Mouse (Mus musculus): ENCODE measurements around the gene Pyroxd1. TPM values are rescaled to one million over a fixed set of nuclear protein-coding genes. Genes with fewer than 3 reads are reported as not detected.
"Not testable (repeated sequence)": the region's sequence is repeated elsewhere in the genome, so short reads cannot be mapped to it uniquely, and the experiment has no call there.

The Pyroxd1 gene
- total and polyA plus RNA-seq, 3 experiments: 2.3 to 18.8 (median 14.9) TPM

DNA sequence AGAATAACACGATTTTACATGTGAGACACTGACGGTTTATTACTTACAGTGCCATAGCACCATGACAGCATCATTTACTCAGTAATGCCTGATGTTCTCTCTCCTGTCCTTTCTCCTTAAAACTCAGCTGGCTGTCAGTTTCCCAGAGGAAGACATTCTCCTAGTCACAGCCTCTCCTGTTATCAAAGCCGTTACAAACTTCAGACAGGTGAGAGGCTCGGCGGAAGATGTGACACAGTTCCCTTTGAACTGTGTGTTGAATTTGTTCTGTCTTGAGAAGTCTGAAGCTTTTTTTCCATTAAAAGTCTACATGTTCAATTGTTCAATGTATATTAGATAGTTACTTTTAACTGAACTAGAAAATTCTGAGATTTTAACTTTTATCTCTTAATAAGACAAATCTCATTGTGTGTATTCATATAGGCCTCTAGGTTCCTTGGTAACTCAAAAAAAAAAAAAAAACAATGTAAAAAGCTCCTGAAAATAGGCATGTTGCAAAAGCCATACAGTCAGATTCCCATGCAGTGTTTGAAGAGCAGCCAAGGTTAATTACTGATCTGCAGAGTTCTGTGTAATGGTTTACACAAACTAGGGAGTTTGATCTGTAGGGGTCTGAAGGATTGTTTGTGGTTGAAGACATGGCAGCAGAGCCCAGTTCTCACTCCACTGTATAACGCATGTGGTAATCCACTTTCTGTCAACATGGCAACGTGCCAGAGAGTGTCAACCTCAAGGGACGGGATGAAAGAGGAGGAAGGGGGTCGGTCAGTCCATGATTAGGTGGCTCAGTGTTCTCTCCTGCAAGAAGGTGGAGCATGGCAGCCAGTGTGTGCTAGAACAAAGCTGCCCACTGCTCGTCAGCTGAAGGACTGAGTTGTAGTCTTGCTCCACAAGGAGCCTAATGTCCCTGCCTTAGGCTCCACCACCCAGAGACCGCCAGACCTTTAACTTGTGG is 2.3 kb downstream of the Pyroxd1 start:
- peaks cover 21% of the 10 kb centered on the region for H3K4me1 ChIP-seq (ENCODE audit: insufficient read depth, low read depth, low read length)
- H3K27me3 ChIP-seq (ENCODE audit: insufficient read depth, low read length): no peaks in the 10 kb centered on the region
- TF ChIP-seq GATA1 (IDR thresholded peaks at IDR 0.05; ENCODE audit: borderline replicate concordance, low read length) (no peak), CTCF (IDR thresholded peaks at IDR 0.05; ENCODE audit: low read depth, low read length) (no peak), TAL1 (conservative IDR thresholded peaks at IDR 0.05; ENCODE audit: low read depth, low read length) (no peak), GATA2 (IDR thresholded peaks at IDR 0.05; ENCODE audit: borderline replicate concordance, low read depth, low read length) (no peak)
- DNase-seq (ENCODE audit: low spot score) (no peak), ATAC-seq (ENCODE audit: extremely low read depth, insufficient number of reproducible peaks, low FRiP score, poor library complexity, severe bottlenecking) (no peak)
- H3K4me3 ChIP-seq (ENCODE audit: low read depth, low read length): no peak overlapping the region
- H3K36me3 ChIP-seq (replicated peaks): peaks cover 48% of the 10 kb centered on the region
- H3K9me3 ChIP-seq (replicated peaks): no peaks in the 10 kb centered on the region

DNA sequence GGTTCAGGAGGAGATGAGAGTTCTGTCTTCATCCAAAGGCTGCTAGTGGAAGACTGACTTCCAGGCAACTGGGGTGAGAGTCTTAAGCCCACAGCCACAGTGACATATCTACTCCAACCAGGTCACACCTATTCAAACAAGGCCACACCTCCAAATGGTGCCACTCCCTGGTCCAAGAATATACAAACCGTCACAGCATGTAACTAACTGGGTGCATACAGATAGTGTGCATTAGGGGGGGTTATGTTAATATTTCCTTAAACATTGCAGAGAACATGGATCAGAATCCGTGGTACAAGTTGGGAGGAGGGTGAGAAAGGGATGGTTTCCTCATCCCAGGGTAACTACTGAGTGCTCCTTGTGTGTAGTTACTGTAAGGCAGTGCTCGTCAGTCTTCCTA is 6.6 kb downstream of the Pyroxd1 start:
- H3K4me1 ChIP-seq (ENCODE audit: insufficient read depth, low read depth, low read length); ATAC-seq (ENCODE audit: extremely low read depth, insufficient number of reproducible peaks, low FRiP score, poor library complexity, severe bottlenecking); DNase-seq (ENCODE audit: low spot score); H3K9me3 ChIP-seq (replicated peaks); H3K27me3 ChIP-seq (ENCODE audit: insufficient read depth, low read length); H3K4me3 ChIP-seq (ENCODE audit: low read depth, low read length): not testable (repeated sequence)
- peaks cover 80% of the 10 kb centered on the region for H3K36me3 ChIP-seq (replicated peaks)

DNA sequence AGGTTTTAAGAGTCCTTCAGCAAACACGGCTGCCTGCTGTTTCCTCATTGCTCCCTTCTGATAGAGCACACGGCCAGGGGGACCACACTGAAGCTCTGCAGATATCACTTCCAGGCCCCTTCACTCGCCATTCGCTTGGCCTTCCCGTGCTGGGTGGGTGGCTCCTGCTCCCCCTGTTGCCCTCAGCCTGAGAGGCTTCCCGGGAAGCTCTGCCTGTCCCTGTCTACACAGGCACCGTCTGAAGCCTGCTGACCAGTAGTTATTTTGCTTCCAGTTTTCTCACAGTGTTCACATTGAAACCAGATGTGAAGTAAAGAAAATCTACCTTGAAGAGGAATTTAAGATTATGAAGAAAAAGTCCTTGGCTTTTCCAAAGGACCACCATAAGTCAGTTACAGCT is 11.7 kb downstream of the Pyroxd1 start:
- Histone ChIP-seq H3K9me3 (replicated peaks) (no peaks in the 10 kb centered on the region), H3K36me3 (replicated peaks) (peaks cover 86% of the 10 kb centered on the region), H3K4me1 (ENCODE audit: insufficient read depth, low read depth, low read length) (no peaks in the 10 kb centered on the region), H3K4me3 (ENCODE audit: low read depth, low read length) (no peak overlapping the region), H3K27me3 (ENCODE audit: insufficient read depth, low read length) (no peaks in the 10 kb centered on the region)
- TF ChIP-seq CTCF (IDR thresholded peaks at IDR 0.05; ENCODE audit: low read depth, low read length) (no peak), GATA1 (IDR thresholded peaks at IDR 0.05; ENCODE audit: borderline replicate concordance, low read length) (no peak), POLR2AphosphoS5 (IDR thresholded peaks at IDR 0.05; ENCODE audit: insufficient replicate concordance, low read depth, low read length) (no peak), GATA2 (IDR thresholded peaks at IDR 0.05; ENCODE audit: borderline replicate concordance, low read depth, low read length) (no peak), TAL1 (conservative IDR thresholded peaks at IDR 0.05; ENCODE audit: low read depth, low read length) (no peak)
- DNase-seq (ENCODE audit: low spot score) (no peak), ATAC-seq (ENCODE audit: extremely low read depth, insufficient number of reproducible peaks, low FRiP score, poor library complexity, severe bottlenecking) (no peak)

DNA sequence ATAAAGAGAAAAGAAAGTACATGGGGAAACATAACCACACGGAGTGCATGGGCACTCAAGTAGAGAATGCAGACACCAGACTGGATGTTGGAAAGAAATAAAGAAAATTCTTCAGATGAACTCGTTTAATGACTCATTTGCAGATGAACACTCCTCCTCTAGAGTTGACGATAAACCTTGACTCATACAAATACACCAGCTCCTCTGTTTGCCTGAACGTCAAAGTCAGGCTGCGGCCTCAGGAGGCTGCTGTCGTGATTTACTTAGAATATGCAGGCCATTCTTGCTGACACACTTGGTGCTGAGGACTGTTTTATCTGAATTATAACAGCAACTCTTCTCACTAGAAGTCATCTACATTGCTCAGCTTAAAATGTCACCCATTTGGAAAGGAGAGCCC is 16.6 kb downstream of the Pyroxd1 start:
- no peak for TF ChIP-seq GATA1 (IDR thresholded peaks at IDR 0.05; ENCODE audit: borderline replicate concordance, low read length)
- TF ChIP-seq POLR2AphosphoS5 (IDR thresholded peaks at IDR 0.05; ENCODE audit: insufficient replicate concordance, low read depth, low read length): no peak
- TF ChIP-seq GATA2 (IDR thresholded peaks at IDR 0.05; ENCODE audit: borderline replicate concordance, low read depth, low read length): no peak
- TF ChIP-seq TAL1 (conservative IDR thresholded peaks at IDR 0.05; ENCODE audit: low read depth, low read length): no peak
- no peak for TF ChIP-seq CTCF (IDR thresholded peaks at IDR 0.05; ENCODE audit: low read depth, low read length)
- Histone ChIP-seq H3K9me3 (replicated peaks) (no peaks in the 10 kb centered on the region), H3K4me1 (ENCODE audit: insufficient read depth, low read depth, low read length) (no peaks in the 10 kb centered on the region), H3K4me3 (ENCODE audit: low read depth, low read length) (no peak overlapping the region), H3K36me3 (replicated peaks) (peaks cover 90% of the 10 kb centered on the region), H3K27me3 (ENCODE audit: insufficient read depth, low read length) (no peaks in the 10 kb centered on the region)
- DNase-seq (ENCODE audit: low spot score) (no peak), ATAC-seq (ENCODE audit: extremely low read depth, insufficient number of reproducible peaks, low FRiP score, poor library complexity, severe bottlenecking) (no peak)

DNA sequence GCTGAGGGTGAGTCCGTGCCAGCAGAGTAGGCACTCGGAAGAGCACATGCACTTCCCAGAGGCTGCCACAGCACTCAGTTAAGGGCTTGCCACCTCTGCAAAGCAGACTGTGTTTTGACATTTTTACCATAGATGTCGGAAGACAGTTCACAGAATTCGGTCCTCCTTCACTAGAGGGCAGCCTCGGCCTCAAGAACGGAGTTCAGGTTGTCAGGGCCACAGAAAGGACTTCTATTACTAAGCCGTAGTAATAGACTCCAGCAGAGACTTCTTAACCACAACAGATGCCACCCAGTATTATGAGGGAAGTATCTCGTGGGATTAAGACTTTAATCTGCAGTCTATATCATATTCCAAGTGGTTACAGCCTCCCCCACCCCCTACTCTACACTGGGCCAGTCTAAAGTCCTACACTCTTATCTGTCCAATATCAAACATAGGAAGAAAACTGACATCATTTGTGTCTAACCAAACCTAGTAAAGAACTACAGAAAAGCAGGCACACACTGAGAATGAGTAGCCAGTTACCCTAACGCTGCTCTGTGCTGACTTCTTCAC is 17.6 kb downstream of the Pyroxd1 start:
- no peaks in the 10 kb centered on the region for H3K4me1 ChIP-seq (ENCODE audit: insufficient read depth, low read depth, low read length)
- no peaks in the 10 kb centered on the region for H3K9me3 ChIP-seq (replicated peaks)
- H3K4me3 ChIP-seq (ENCODE audit: low read depth, low read length): no peak overlapping the region
- DNase-seq (ENCODE audit: low spot score) (no peak), ATAC-seq (ENCODE audit: extremely low read depth, insufficient number of reproducible peaks, low FRiP score, poor library complexity, severe bottlenecking) (no peak)
- peaks cover 90% of the 10 kb centered on the region for H3K36me3 ChIP-seq (replicated peaks)
- H3K27me3 ChIP-seq (ENCODE audit: insufficient read depth, low read length): no peaks in the 10 kb centered on the region
- TF ChIP-seq POLR2AphosphoS5 (IDR thresholded peaks at IDR 0.05; ENCODE audit: insufficient replicate concordance, low read depth, low read length): no peak

DNA sequence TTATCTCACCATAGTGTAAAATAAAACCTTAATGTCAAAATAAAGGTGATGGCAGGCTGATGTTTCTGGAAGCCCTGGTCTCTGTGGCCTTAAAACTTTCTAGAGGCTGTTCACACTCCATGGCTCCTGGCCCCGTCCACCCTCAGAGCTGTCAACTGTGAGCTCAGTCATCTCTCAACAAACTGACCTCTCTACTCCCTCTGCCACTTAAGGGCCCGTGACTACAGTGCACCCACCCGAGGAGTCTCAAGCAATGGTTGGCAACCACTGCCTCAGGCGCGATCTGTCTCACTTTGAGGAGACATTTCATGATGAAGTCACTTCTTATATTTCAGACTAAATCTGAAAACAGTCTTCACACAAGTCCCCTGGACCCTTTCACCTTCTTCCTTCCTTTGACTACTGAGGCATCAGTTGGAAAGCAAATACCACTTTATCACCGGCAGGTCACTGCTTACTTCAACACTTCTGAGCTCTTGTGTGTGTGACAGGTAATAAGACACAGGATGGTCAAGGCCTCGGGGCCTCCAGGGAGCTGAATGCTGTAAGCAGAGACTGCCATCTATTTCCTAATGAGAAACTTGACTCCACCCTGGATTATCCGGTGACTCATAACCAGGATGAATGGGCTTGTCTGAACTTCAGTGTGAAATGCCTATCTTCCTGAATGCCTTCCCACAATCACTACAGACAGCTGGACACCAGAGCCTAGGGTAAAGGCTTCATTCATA is 20.5 kb downstream of the Pyroxd1 start:
- H3K4me3 ChIP-seq (ENCODE audit: low read depth, low read length): no peak overlapping the region
- H3K9me3 ChIP-seq (replicated peaks): no peaks in the 10 kb centered on the region
- no peak for TF ChIP-seq GATA1 (IDR thresholded peaks at IDR 0.05; ENCODE audit: borderline replicate concordance, low read length)
- TF ChIP-seq TAL1 (conservative IDR thresholded peaks at IDR 0.05; ENCODE audit: low read depth, low read length): no peak
- TF ChIP-seq CTCF (IDR thresholded peaks at IDR 0.05; ENCODE audit: low read depth, low read length): no peak
- no peak for TF ChIP-seq POLR2AphosphoS5 (IDR thresholded peaks at IDR 0.05; ENCODE audit: insufficient replicate concordance, low read depth, low read length)
- TF ChIP-seq GATA2 (IDR thresholded peaks at IDR 0.05; ENCODE audit: borderline replicate concordance, low read depth, low read length): no peak
- H3K4me1 ChIP-seq (ENCODE audit: insufficient read depth, low read depth, low read length): no peaks in the 10 kb centered on the region
- no peak for ATAC-seq (ENCODE audit: extremely low read depth, insufficient number of reproducible peaks, low FRiP score, poor library complexity, severe bottlenecking)
- peaks cover 90% of the 10 kb centered on the region for H3K36me3 ChIP-seq (replicated peaks)
- no peaks in the 10 kb centered on the region for H3K27me3 ChIP-seq (ENCODE audit: insufficient read depth, low read length)
- DNase-seq (ENCODE audit: low spot score): no peak
